Mouse (Mus musculus): Measurements from ENCODE around the gene Pxylp1.

Pxylp1 gene

DNA sequence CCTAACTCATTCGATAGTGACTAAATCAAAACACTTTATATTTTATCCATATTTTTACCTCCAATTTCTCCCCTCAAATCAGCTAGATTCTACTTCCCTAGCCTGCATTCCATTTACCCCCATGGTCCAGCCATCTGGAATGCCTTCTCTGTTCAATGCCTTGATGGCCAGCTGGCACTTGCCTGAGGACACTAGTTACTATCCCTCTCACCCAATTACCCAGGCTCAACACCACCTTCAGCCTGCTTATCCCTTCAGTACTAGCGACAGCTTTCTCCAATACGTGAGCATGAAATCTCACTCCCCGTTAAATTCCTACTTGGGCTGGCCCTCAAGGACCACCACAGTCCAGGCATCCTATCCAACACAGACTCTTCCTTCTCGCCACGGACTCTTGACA, 2.2 kb downstream of the Pxylp1 start:
- no peak for DNase-seq

DNA sequence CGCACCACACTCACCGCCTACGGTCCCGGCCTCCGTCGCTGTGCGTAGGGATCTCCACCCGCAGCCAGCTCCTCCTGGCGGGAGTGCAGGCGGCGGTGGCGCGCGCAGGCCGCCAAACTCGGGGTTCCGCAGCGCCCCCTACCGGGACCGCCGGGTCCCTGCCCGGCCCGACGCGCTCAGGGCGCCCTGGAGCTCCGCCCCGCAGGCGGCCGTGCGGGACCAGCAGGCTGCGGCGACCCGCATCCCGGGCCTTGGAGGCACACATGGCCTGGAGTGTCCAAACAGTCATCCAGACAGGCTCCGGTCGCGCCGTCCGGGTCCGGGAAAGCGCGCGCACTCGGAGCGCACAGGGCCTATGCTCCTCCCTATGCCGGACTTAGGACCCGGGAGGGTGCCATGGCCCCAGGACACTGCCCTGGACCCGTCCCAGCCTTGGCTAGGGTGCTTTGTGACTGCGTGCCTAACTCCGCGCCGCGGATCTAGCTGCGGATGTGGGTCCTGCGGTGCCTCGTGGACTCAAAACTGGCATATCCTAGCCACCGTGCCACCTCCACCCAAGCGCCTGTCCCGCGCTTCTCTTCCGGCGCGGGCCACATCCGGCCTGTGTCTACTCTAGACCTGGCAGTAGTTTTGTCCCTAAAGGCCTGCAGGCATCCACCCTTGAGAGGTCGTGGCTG, 3.0 kb downstream of the Pxylp1 start:
- DNase-seq, result peak; percentile 83

DNA sequence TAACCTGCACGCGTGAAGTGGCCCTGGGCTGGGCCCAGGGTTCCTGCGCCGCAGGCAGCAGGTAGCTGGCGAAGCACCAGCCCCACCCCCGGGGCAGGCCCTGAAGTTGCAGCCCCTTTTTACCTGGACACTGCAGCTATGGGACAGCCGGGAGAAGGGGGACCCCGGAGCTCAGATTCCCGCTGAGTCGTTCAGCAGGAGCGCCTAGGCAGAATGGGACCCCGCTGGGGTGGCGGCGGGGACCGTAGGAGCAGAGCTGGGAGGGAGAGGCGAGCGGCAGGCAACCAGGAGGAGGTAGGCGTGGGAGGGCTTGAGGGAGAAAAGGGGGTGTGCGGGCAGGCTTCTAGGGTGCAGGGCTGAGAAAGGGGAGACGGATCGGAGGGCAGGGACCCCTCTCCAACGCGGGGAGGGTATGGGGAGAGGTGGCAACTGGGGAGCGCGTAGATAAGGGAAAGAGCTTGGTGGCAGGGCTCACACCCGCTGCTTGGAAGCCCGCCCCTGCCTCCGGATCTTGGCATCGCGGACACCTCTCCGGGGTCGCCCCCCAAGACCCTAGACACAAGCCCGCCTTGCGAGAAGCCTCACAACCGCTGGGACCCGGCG, 3.6 kb downstream of the Pxylp1 start:
- peak; percentile 17 for DNase-seq

DNA sequence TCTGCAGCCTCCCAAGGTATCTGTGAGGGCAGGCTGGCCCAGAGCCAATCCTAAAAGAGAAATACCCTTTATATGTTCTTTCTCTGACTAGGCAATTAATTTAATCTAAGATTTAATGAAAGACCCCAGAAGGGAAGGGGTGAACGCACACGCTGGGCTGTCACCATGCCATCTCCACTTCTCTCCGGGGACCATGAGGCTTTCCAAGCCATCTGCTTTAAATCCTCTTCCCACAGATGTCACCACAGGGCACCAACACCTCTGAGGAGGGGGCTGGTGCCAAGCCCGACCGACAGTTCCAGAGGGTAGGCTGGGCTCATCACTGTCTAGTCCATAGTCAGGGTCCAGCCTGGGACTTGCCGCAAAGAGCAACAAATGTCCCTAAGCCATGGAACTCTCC, 4.5 kb downstream of the Pxylp1 start:
- DNase-seq, result no peak

DNA sequence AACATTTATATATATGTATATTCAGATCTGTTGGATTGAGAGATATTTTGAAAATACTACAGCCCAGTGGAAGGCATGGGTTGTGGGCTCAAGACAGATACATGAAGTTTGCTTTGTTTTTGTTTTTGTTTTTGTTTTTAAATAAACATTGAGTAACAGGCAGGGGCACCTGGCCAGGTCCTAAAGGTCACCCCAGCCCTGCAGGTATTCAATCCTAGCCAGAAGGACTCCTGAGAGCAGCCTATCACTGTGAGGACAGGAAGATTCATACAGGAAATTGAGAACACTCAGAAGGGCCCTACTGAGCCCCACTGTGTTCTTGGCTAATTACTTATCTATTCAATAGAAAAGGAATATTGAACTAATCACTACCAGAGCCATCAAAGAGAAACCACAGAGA, 5.0 kb downstream of the Pxylp1 start:
- DNase-seq, result no peak

DNA sequence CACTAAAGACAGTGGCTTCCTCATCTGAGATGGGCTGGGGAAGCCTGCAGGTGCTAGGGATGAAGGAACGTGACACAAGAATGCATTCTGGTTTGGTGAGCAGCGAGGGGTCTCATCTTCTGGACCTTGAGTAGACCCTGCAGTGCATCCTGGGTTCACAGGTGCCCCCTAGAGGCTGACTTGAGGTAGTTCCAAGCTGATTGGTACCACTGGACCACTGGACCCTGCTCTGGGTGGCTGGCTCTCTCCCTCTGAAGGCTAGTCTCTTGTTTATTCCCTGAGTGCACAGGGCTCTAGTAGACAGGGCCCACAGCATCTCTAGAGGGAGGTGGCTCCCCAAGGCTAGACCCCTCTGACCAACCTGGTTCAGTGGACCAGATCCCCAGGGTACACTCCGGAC, 6.7 kb downstream of the Pxylp1 start:
- no peak for DNase-seq

DNA sequence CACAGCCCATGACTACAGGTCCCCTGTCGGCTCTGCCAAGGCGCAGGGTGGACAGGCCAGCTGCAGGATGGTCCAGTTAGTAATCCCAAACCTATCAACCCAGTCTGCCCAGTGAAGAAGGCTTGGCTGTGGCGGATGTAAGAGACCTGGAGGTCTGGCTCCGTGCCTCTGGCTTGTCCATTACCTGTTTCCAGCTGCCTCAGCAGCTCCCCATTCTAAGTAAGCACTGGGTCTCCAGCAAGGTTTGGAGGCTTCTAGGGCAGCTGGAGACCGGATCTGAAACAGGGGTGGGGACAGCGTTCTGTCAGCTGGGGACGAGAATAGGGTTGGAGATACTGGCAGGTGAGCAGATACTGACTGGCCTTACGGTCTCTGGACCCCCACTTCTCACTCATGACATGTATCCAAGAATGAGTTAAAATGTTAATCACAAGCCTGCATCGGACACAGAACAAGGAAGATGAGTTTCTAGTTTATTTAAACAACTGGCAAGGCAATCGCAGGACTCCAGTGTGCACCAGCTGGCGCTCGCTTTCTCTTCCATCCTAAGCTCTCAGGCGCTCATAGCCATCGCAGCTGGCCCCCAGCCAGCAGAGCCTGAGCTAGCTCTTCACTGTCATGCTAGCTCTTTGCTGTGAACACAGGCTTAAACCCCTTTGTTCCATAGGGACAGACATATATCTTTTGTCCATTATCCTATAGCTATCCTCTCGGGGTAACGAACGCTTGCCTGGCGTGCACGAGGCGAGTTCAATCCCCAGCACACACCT, 9.8 kb downstream of the Pxylp1 start:
- no peak for DNase-seq

DNA sequence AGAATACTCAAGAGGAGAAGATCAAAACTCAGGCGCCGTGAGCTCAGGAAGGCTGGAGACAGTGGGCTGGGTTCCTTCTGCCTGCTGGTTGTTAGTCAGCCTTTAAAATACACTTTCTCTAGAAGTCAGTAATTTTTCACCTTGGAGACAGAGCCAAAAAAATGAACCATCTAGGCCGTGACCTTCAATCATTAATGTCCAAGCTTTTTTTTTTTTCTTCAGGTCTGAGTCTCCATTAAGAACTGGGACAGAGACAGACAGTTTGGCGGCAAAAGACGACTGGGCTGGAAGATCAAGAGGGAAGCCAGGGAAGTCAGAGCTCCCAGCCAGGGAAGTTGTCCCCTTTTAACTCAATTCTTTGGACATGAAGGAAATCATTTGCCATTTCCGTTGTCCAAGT, 10.6 kb downstream of the Pxylp1 start:
- no peak for DNase-seq

DNA sequence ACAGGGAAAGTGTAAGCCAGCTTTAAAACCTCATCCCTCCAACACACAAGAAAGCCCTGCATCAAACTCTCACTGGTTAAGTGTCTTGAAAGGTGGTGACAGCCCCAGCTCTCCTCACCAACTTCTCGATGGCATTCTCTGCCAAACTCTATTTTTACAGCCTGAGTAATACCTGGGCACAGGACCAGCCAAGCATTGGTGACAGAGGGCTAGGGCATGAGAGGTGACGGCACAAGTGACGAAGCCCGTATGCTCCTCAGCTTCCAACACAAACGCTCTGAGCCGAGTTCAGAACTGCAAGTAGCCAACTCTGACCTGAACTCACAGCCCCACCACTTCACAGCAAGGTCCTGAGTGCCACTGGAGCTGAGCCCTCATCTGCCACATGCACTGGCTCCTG, 13.4 kb downstream of the Pxylp1 start:
- DNase-seq, result no peak

DNA sequence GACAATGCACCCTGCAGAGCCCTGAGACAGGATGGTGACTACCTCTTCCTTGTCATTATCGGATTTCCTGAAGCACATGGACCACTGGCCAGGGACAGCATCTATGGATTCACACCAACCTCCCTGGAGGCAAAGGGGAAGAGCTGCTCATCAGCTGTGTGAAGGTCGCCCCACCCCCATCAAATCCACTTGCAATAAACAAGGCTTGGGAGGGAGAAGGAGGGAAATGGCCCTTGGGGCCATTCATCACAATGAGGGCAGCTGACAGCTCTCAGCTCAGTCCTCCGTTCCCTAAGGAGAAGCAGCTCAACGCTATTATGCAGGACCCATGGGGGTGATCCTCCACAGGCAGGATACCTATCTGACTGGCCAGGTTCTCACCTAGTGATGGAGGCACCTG, 14.0 kb downstream of the Pxylp1 start:
- DNase-seq, result no peak

DNA sequence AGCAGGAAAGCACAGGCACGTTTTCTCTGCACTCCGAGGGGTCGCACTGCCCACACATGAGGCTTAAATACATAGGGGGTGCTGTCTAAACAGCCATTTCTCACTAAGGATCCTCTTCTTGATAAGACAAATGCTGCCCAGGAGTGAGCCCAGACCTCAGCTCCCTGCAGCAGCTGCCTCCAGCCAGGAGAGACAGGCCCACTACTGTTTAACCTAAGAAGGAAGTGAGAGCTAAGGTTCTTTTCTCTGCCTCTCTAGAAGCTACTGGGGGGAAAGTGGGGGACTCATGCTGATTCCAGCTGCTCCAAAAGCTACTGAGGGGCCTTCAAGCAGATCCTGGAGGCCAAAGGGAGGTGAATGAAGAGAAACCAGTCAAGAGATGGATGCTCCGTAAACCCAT, 16.8 kb downstream of the Pxylp1 start:
- no peak for DNase-seq

DNA sequence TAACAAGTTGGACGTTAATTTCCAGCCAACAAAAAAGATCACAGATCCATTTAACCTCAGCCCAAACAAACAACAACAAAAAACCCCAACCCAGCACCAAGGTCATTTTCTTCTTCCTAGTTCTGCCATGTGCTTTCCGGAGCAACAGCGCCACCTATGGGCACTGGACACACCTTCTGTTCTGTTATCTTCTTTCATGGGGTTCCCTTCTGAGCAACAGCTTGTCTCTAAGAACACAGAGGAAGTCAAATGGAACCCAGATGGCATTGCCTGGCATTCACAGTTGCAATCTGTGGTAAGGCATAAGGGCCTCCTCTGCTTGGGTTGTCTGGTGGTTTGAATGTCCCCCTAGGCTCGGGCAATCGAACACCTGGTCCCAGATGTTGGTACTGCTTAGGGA, 19.4 kb downstream of the Pxylp1 start:
- peak; percentile 56 for DNase-seq

DNA sequence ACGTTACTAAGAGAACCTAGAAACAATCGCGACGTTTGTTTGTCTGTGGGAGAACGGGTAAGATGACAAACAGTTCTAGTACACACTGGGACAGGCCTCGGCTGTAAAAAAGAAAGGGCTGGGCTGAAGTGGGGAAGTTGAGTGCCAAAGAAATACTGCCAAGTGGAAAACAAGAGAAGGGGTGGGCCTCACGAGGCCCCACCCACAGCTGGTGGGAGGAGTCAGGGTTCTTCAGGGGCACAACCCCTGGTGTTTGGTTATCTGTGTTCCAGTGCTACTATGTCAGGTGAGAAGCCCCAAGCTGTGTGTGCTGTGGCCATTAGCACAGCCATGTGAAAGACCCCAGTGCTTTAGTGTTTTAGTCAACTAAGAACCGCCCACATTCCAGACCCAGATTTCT, 22.4 kb downstream of the Pxylp1 start:
- peak; percentile 18 for DNase-seq

DNA sequence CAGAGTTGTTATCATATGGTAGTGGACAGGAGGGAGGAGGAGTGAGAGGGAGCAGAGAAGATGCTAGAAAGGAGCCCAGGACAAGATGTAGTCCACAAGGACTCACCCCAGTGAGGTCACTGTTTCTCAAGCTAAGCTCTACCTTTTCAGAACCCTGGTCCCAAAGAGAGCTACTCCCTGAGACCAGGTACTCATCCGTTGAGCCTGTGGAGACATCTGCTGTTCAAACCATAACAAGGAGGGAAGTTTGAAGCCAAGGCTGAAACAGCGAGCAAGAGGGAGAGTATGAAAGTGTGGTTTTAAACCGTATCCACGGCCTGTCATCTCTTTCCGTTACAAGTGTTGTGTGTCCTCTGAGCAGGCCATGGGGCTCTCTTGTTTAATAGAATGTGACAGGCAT, 22.9 kb downstream of the Pxylp1 start:
- DNase-seq, result no peak

DNA sequence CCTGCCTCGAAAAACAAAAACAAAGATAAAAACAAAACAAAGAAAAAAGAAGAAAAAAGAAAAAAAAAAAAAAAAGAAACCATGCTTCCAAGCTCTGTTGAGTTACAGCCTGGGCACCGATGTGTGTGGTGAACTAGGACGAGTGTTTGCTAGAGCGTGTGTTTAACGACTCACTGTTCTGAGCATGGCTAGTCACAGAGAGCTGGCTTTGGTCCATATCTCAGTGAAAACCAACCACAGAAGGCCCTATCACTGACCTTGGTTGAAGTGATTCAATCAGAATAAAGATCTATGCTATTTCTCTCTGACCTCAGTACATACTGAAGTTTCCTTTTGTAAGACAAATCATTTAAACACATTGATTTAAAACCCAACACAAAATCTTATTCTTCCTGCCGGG, 23.9 kb downstream of the Pxylp1 start:
- no peak for DNase-seq

DNA sequence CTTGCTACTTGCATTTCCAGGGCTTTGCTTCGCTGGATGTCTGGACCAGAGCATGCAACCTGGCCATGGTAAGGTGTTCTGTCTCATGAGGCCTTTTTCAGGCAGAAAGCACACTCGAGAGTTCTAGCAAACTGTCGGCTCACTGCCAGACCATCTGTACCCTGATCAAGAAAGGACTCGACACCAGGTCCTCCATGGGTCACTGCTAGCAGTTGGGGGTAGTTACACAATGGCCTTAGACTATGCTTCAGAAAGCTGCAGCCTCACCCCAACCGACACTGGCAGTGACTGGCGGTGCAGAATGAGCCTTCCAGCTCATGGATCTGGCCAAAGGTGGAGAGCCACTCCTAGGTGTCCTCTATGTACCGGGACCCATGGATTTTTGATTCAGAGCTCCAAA, 25.3 kb downstream of the Pxylp1 start:
- DNase-seq, result no peak

DNA sequence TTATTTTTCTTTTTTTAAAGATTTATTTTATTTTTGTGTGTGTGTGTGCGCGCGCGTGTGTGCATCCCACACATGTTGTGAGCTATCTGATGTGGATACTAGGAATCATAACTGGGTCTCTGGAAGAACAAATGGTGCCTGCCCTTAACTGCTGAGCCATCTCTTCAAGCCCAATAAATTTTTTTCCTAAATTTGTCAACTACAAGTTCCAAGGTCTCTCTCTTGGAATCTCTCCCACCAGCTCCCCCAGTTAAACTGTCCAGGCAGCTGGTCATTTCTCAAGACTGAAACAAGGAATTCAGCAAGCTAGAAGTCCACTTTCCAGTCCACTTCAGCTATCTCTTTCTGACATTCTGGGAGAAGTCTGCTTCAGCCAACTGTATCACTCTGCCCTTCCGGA, 26.3 kb downstream of the Pxylp1 start:
- no peak for DNase-seq

DNA sequence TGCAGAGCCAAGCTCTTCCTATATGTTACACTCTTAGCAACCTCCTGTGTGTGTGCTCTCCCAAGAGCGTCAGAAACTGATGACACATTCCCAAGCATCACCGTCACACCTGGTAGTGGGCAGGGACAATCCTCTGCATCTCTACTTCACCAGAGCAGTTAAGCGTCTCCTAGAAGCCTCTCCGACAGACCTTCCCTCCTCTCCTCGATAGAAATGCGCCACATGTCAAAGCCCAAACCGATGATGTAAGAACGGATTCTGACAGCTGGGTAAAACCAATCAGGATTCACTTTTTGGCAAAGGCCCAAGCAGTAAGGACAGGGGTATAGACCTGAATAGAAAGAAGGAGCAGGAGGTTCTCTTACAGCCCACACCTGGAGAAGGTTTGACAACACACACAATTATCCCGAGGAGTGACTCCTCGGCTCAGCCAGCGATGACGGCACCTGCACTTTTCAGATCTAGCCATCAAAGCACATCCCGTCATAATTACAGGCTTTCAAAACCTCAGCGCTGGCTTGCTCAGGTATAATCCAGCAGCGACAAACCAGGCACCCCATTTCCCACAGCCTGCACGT, 26.9 kb downstream of the Pxylp1 start:
- no peak for DNase-seq

DNA sequence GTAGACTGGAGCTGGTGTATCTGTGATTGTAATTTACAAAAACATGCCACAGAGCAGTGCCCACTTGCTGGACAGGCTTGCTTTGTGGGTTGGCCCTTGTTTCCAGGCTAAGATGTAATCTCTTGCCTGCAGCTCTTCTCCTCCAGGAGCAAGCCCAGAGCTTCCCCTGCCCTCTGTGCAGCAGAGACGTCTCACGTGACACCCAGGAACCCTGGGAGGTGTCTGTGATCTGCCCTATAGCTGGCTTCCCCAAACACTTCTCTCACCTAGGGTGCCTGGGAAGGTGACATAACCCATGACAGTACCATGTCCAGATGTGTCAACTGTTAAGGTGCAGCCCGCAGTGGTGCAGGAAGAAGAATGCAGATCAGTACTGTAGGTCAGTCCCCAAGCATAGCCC, 28.9 kb downstream of the Pxylp1 start:
- DNase-seq, result no peak

DNA sequence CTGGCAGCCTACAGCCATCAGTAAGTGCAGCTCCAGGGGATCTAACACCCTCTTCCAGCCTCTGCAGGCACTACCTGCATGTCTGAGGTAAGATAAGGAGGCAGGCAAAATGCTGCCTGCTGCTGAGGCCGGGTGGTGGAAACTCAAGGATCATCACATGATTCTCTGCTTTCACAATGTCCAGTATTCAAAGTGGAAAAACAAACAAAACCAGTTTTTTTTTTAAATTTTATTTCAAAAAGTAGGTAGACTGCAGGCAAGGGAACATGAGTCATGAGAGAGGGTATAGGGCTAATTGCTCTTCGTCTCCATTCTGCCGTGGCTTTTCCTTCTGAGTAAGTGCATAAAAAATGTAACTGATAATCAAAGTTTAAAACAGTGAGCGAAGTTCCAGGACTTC, 29.6 kb downstream of the Pxylp1 start:
- DNase-seq, result no peak

DNA sequence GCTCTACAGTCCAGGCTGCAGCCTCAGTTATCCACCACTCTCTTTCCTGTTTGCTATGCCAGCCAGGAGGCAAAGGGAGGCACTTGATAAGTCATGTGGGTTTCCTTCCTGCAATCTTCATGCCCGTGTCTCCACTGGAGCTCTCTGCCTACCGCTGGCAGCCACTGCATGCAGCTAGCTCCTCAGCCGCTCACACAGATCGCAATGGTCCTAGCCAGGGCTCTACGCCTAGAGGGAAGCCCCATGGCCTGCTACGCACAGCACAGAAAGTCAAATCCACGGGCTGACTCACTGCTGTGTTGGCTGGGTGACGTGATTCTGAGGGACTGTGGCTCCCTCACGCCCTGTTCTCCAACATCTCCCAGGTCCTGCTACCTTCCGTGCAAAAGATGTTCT, 31.4 kb downstream of the Pxylp1 start:
- no peak for DNase-seq

DNA sequence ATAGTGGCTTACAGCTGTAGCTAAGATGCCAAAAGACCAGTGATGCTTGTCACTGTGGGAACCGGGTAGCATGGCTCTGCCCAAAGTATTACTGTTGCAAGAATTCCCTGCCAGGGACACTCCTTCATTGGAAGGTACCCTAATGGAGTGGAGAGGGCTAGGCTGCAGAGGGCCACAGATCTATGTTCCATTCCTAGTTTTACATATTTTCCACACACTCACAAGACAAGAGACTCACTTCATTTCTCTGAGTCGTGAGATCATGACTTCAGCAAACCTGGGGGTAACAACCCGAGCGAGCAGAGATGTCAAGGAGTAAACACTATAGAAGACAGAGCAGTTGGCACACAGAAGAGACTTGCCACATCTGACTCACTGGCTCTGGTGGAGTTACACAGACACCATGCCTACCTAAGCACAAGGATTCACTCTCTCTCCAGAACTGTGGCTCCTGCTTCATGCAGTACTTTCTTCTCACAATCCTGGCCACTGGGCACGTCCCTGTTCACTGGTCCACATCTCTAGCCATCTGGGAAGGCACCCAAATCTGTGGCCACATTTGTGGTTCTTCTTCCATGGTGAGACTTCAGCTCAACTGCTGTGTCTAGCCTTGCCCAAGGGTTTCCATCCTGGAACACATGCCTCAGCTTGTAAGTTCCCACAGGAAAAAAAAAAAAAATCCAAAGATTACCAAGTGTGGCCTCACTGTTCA, 31.9 kb downstream of the Pxylp1 start:
- no peak for DNase-seq

DNA sequence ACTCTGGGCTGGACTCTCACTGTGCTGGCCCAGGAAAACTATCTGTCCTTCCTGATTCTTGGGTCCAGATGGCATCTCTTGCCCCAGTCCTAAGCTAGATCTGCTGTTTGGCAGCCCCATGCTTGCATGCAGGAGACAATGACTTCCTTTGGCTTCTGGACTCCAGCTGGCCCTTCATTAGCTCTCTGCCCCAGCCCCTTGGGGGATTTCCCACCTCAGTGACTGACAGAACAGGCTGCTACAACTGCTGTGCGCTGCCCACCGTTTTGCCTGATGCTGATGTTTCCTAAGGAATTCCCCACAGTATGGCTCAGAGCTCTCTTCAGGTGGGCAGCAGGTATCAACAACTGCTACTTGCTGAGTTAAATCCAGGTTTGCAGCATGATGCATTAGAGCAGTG, 33.4 kb downstream of the Pxylp1 start:
- DNase-seq, result no peak

DNA sequence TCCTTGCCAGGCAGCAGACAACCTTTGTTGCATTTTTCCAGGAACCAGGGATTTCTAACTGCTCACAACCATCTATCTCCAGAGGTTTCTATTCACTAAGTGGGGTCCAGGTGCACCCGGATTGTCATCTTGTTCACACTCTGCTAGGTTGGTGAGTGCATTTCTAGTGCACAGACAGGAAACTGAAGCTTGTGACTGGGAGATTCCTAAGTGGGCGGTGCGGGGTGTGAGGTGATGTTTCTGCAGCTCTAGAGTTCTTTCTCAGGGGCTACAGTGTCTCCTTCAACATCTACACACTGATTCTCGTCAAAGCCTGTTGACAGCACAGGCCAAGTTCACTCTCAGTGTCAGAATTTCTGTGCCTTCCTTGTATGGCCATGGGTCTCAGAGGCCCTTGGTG, 34.6 kb downstream of the Pxylp1 start:
- DNase-seq, result no peak
